Mouse (Mus musculus): ENCODE measurements at regions not wholly inside any gene's neighbourhood (a gene's known extent, or its start where the extent isn't known, plus 50 kb on each side); places are given as distances from the start of the nearest gene placed in this dataset.

DNA sequence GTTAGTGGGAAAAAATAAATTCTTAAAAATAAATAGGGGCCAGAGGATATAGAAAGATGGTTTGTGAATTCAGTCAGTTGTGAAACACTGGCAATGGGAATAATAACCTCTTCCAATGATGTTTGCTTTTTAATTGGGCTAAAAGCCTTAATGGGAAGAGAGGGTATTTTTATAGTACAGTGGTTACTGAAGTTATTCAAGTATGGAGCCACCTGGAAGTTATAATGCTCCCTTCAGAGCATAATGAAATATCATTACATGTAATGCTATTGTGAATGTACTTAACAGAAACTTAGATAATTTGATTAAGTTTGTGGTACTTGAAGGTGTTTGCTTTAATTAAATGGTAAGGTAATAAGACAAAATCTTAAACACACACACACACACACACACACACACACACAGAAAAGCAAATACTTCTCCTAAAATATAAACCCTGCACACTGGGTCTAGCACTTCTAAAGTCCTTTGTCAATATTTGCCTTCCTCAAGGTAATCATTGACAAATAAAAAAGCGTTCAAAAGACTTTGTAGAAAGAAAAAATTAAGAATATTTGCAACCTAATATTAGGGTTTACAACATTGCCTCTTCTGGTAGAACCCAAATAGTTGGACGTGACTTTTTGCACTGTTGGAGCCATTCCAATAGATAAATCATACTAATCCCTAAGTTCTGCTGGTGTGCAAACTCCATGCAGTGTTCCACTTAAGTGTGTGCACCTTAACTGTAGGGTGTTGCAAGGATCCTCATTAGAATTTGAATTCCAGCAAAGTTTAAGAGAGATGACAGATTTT, 526.7 kb upstream of the Pdzrn3 start:
- no peak overlapping the region for H3K4me3 ChIP-seq (ENCODE audit: insufficient read depth, low read depth, low read length)
- H3K9ac ChIP-seq (ENCODE audit: low read depth, low read length), result no peak overlapping the region
- H3K27me3 ChIP-seq (ENCODE audit: control insufficient read depth, insufficient read depth, low read length), result no peaks in the 10 kb centered on the region
- no peak overlapping the region for H3K27ac ChIP-seq (replicated peaks; ENCODE audit: insufficient read depth, low read depth, low read length)
- H3K79me2 ChIP-seq (ENCODE audit: control insufficient read depth, insufficient read depth, low read length), result no peaks in the 10 kb centered on the region
- DNase-seq (ENCODE audit: extremely low read depth, low read depth, low spot score), result peak; percentile 2
- 25% methylated on average over 2 of the region's 2 CpGs for WGBS
- TF ChIP-seq POLR2A (IDR thresholded peaks at IDR 0.05; ENCODE audit: extremely low read depth, insufficient read depth, low read length) (no peak), CTCF (IDR thresholded peaks at IDR 0.05; ENCODE audit: low read depth, low read length) (no peak)
- H3K36me3 ChIP-seq (ENCODE audit: control insufficient read depth, insufficient read depth, low read length), result no peaks in the 10 kb centered on the region
- H3K4me1 ChIP-seq (ENCODE audit: control insufficient read depth, insufficient read depth, low read length), result no peaks in the 10 kb centered on the region

DNA sequence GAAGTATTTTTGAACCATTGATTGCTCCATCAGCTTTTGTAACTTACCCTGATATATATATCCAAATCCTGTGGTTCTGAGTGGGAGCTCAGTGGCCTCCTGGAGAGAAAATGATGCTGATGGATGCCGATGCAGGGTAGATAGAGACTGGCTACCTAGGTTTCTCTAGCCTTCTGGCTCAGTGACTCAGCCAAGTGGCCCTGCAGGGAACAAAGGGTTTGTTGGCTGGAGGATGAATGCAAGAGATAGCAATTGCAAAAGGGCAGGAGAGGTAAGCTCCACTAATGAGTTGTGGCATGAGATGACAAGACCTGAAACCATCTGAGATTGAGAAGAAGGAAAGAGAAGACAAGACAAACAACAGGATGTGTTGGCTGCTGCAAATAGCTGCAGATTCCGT, 524.6 kb upstream of the Pdzrn3 start:
- WGBS, result 67% methylated on average over 2 of the region's 2 CpGs
- Histone ChIP-seq H3K4me1 (ENCODE audit: control insufficient read depth, insufficient read depth, low read length) (no peaks in the 10 kb centered on the region), H3K36me3 (ENCODE audit: control insufficient read depth, insufficient read depth, low read length) (no peaks in the 10 kb centered on the region), H3K79me2 (ENCODE audit: control insufficient read depth, insufficient read depth, low read length) (no peaks in the 10 kb centered on the region), H3K4me3 (ENCODE audit: insufficient read depth, low read depth, low read length) (no peak overlapping the region), H3K27me3 (ENCODE audit: control insufficient read depth, insufficient read depth, low read length) (no peaks in the 10 kb centered on the region), H3K27ac (replicated peaks; ENCODE audit: insufficient read depth, low read depth, low read length) (no peak overlapping the region), H3K9ac (ENCODE audit: low read depth, low read length) (no peak overlapping the region)
- DNase-seq (ENCODE audit: extremely low read depth, low read depth, low spot score), result no peak
- no peak for TF ChIP-seq POLR2A (IDR thresholded peaks at IDR 0.05; ENCODE audit: extremely low read depth, insufficient read depth, low read length)

DNA sequence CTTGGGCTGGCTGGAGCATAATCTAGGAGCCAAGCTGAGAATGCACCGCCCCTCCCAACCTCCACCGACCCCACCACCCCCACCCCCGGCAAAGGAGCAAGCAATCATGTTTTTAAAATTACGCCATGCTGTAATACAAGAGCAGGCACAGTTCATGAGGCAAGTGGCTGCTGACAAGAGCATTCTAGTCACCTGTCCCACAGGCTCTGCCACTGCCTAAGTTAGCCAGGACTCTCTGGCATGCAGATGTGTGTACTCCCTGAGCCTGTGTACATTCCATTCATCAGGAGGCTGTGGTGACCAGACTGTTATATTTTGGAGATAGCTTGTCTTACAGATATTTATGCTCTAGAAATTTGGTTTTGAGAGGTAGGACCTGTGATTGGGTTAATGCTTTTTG, 520.8 kb upstream of the Pdzrn3 start:
- DNase-seq (ENCODE audit: extremely low read depth, low read depth, low spot score), result no peak
- H3K9ac ChIP-seq (ENCODE audit: low read depth, low read length), result no peak overlapping the region
- H3K4me1 ChIP-seq (ENCODE audit: control insufficient read depth, insufficient read depth, low read length), result no peaks in the 10 kb centered on the region
- 86% methylated on average over 4 of the region's 4 CpGs for WGBS
- no peak overlapping the region for H3K4me3 ChIP-seq (ENCODE audit: insufficient read depth, low read depth, low read length)
- no peaks in the 10 kb centered on the region for H3K36me3 ChIP-seq (ENCODE audit: control insufficient read depth, insufficient read depth, low read length)
- H3K27ac ChIP-seq (replicated peaks; ENCODE audit: insufficient read depth, low read depth, low read length), result no peak overlapping the region
- no peaks in the 10 kb centered on the region for H3K27me3 ChIP-seq (ENCODE audit: control insufficient read depth, insufficient read depth, low read length)
- TF ChIP-seq CTCF (IDR thresholded peaks at IDR 0.05; ENCODE audit: low read depth, low read length) (no peak), POLR2A (IDR thresholded peaks at IDR 0.05; ENCODE audit: extremely low read depth, insufficient read depth, low read length) (no peak)
- H3K79me2 ChIP-seq (ENCODE audit: control insufficient read depth, insufficient read depth, low read length), result no peaks in the 10 kb centered on the region

DNA sequence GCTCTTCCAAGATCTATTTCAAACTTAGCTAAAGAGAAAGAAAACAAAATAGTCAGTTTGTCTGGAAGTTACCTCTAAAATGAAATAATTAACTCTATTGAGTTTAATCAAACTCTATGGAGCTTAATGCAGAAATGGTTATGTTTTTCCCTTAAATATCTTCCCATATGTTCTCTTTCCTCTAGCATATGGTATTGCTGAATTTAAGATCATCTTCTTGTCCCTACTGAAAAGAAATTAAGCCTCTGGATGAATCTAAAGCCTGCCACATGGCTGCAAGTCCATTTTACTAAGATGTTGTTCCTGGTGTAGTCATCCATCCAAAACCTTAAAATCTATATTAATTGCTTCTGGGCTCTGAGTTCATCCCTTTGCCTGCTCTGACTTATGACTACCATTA, 513.0 kb upstream of the Pdzrn3 start:
- H3K4me3 ChIP-seq (ENCODE audit: insufficient read depth, low read depth, low read length), result no peak overlapping the region
- no peak for DNase-seq (ENCODE audit: extremely low read depth, low read depth, low spot score)
- H3K9ac ChIP-seq (ENCODE audit: low read depth, low read length), result no peak overlapping the region
- no peak overlapping the region for H3K27ac ChIP-seq (replicated peaks; ENCODE audit: insufficient read depth, low read depth, low read length)
- no peaks in the 10 kb centered on the region for H3K79me2 ChIP-seq (ENCODE audit: control insufficient read depth, insufficient read depth, low read length)
- no peaks in the 10 kb centered on the region for H3K36me3 ChIP-seq (ENCODE audit: control insufficient read depth, insufficient read depth, low read length)
- H3K4me1 ChIP-seq (ENCODE audit: control insufficient read depth, insufficient read depth, low read length), result no peaks in the 10 kb centered on the region
- H3K27me3 ChIP-seq (ENCODE audit: control insufficient read depth, insufficient read depth, low read length), result no peaks in the 10 kb centered on the region
- TF ChIP-seq POLR2A (IDR thresholded peaks at IDR 0.05; ENCODE audit: extremely low read depth, insufficient read depth, low read length) (no peak), CTCF (IDR thresholded peaks at IDR 0.05; ENCODE audit: low read depth, low read length) (no peak)

DNA sequence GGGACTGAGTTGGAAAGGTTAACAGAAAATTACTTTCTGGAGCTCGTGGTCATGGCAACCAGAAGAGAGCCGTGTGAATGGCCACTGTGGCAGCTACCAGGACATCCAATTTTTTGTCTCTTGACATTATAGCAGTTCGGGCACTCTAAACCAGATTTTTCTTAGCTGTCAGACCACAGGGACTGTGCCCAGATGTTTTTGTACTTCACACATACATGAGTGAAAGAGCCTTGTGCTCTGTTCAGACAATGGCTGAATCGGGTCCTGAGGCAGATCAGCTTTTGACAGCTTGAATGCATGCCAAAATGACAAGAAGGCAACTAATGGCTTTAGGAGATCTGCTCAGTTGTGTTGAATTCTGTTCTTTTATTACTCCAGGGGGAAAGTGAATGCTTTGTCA, 505.2 kb upstream of the Pdzrn3 start:
- no peaks in the 10 kb centered on the region for H3K79me2 ChIP-seq (ENCODE audit: control insufficient read depth, insufficient read depth, low read length)
- no peaks in the 10 kb centered on the region for H3K36me3 ChIP-seq (ENCODE audit: control insufficient read depth, insufficient read depth, low read length)
- 66% methylated on average over 4 of the region's 4 CpGs for WGBS
- TF ChIP-seq CTCF (IDR thresholded peaks at IDR 0.05; ENCODE audit: low read depth, low read length) (no peak), POLR2A (IDR thresholded peaks at IDR 0.05; ENCODE audit: extremely low read depth, insufficient read depth, low read length) (no peak)
- no peaks in the 10 kb centered on the region for H3K4me1 ChIP-seq (ENCODE audit: control insufficient read depth, insufficient read depth, low read length)
- no peak overlapping the region for H3K27ac ChIP-seq (replicated peaks; ENCODE audit: insufficient read depth, low read depth, low read length)
- no peak for DNase-seq (ENCODE audit: extremely low read depth, low read depth, low spot score)
- H3K27me3 ChIP-seq (ENCODE audit: control insufficient read depth, insufficient read depth, low read length), result no peaks in the 10 kb centered on the region
- H3K9ac ChIP-seq (ENCODE audit: low read depth, low read length), result no peak overlapping the region
- no peak overlapping the region for H3K4me3 ChIP-seq (ENCODE audit: insufficient read depth, low read depth, low read length)

DNA sequence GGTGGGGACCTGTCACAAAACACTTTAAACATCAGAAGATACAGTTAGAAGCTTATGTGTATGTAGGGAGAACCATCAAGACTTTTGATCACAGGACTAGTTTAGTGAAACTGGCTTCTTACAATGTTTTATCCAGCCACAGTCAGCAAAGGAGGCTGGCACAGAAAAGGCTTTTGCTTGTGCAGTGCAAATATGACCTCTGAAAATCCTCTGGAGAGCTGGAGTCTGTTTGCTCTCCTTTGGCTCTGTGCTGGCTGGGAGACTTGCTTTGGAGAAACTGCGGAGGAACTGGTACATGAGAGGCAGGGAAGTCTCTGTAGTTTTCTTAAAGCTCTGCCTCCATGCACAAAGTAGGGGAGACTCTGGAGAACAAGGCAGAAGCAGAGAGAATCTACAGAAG, 497.2 kb upstream of the Pdzrn3 start:
- H3K4me1 ChIP-seq (ENCODE audit: control insufficient read depth, insufficient read depth, low read length), result no peaks in the 10 kb centered on the region
- H3K9ac ChIP-seq (ENCODE audit: low read depth, low read length), result no peak overlapping the region
- DNase-seq (ENCODE audit: extremely low read depth, low read depth, low spot score), result no peak
- no peak overlapping the region for H3K4me3 ChIP-seq (ENCODE audit: insufficient read depth, low read depth, low read length)
- H3K36me3 ChIP-seq (ENCODE audit: control insufficient read depth, insufficient read depth, low read length), result no peaks in the 10 kb centered on the region
- H3K79me2 ChIP-seq (ENCODE audit: control insufficient read depth, insufficient read depth, low read length), result no peaks in the 10 kb centered on the region
- no peaks in the 10 kb centered on the region for H3K27me3 ChIP-seq (ENCODE audit: control insufficient read depth, insufficient read depth, low read length)
- TF ChIP-seq POLR2A (IDR thresholded peaks at IDR 0.05; ENCODE audit: extremely low read depth, insufficient read depth, low read length) (no peak), CTCF (IDR thresholded peaks at IDR 0.05; ENCODE audit: low read depth, low read length) (no peak)
- no peak overlapping the region for H3K27ac ChIP-seq (replicated peaks; ENCODE audit: insufficient read depth, low read depth, low read length)
- 18% methylated on average over 1 of the region's 1 CpGs for WGBS
